Mouse (Mus musculus): Measurements from ENCODE around the gene Exoc2. TPM values are rescaled to one million over a fixed set of nuclear protein-coding genes. Genes with fewer than 3 reads are reported as not detected.

The Exoc2 gene
- polyA plus RNA-seq, 1 experiment from 2014 or later = 12.7 TPM

GRCm38 (mm10) chr13:31004458-31004857, 30.6 kb upstream of the Exoc2 start:
- ATAC-seq (ENCODE audit: low FRiP score, low TSS enrichment) (no peak), DNase-seq (ENCODE audit: low spot score) (no peak)
- no peaks in the 10 kb centered on the region for H3K36me3 ChIP-seq (ENCODE audit: control insufficient read depth, insufficient read depth, low read length)
- no peaks in the 10 kb centered on the region for H3K9me3 ChIP-seq (ENCODE audit: control insufficient read depth, low read length)
- no peak overlapping the region for H3K27ac ChIP-seq (replicated peaks)
- peak overlapping the region; percentile 48 for H3K4me2 ChIP-seq (replicated peaks; ENCODE audit: low read depth)
- no peaks in the 10 kb centered on the region for H3K4me1 ChIP-seq (replicated peaks; ENCODE audit: control insufficient read depth, insufficient read depth)
- WGBS = 24% methylated on average over 12 of the region's 12 CpGs
- no peaks in the 10 kb centered on the region for H3K27me3 ChIP-seq (ENCODE audit: control insufficient read depth, insufficient read depth, low read length)
- H3K4me3 ChIP-seq (ENCODE audit: low read depth, low read length) = peak overlapping the region; percentile 19; the same call in 1 of the 2 replicates
- H3K9ac ChIP-seq (ENCODE audit: low read length) = no peak overlapping the region
- TF ChIP-seq EP300 (optimal IDR thresholded peaks at IDR 0.05) = no peak
- TF ChIP-seq CTCF (IDR thresholded peaks at IDR 0.05; ENCODE audit: low read depth) = no peak

- H3K27me3 ChIP-seq (ENCODE audit: control insufficient read depth, insufficient read depth, low read length) = no peaks in the 10 kb centered on the region
- H3K4me2 ChIP-seq (replicated peaks; ENCODE audit: low read depth) = no peak overlapping the region
- no peak for DNase-seq (ENCODE audit: low spot score)
- H3K27ac ChIP-seq (replicated peaks) = no peak overlapping the region
- WGBS = 83% methylated on average over 6 of the region's 6 CpGs
- no peaks in the 10 kb centered on the region for H3K36me3 ChIP-seq (ENCODE audit: control insufficient read depth, insufficient read depth, low read length)
- no peak overlapping the region for H3K4me3 ChIP-seq (ENCODE audit: low read depth, low read length)
- ATAC-seq (ENCODE audit: low FRiP score, low TSS enrichment) = no peak
- no peak overlapping the region for H3K9ac ChIP-seq (ENCODE audit: low read length)
- H3K4me1 ChIP-seq (replicated peaks; ENCODE audit: control insufficient read depth, insufficient read depth) = no peaks in the 10 kb centered on the region
- TF ChIP-seq EP300 (optimal IDR thresholded peaks at IDR 0.05) (no peak), CTCF (IDR thresholded peaks at IDR 0.05; ENCODE audit: low read depth) (no peak)
- H3K9me3 ChIP-seq (ENCODE audit: control insufficient read depth, low read length) = no peaks in the 10 kb centered on the region
Observed at GRCm38 (mm10) chr13:30999799-31000198, 25.9 kb upstream of the Exoc2 start.

- Histone ChIP-seq H3K9me3 (ENCODE audit: control insufficient read depth, low read length) (no peaks in the 10 kb centered on the region), H3K4me2 (replicated peaks; ENCODE audit: low read depth) (no peak overlapping the region), H3K4me3 (ENCODE audit: low read depth, low read length) (no peak overlapping the region), H3K27me3 (ENCODE audit: control insufficient read depth, insufficient read depth, low read length) (no peaks in the 10 kb centered on the region), H3K9ac (ENCODE audit: low read length) (no peak overlapping the region), H3K4me1 (replicated peaks; ENCODE audit: control insufficient read depth, insufficient read depth) (no peaks in the 10 kb centered on the region), H3K27ac (replicated peaks) (no peak overlapping the region), H3K36me3 (ENCODE audit: control insufficient read depth, insufficient read depth, low read length) (no peaks in the 10 kb centered on the region)
- DNase-seq (ENCODE audit: low spot score) (no peak), ATAC-seq (ENCODE audit: low FRiP score, low TSS enrichment) (no peak)
- WGBS = 81% methylated on average over 8 of the region's 8 CpGs
- TF ChIP-seq CTCF (IDR thresholded peaks at IDR 0.05; ENCODE audit: low read depth) (no peak), EP300 (optimal IDR thresholded peaks at IDR 0.05) (no peak)
Observed at GRCm38 (mm10) chr13:30997526-30998253, 23.8 kb upstream of the Exoc2 start.

DNA sequence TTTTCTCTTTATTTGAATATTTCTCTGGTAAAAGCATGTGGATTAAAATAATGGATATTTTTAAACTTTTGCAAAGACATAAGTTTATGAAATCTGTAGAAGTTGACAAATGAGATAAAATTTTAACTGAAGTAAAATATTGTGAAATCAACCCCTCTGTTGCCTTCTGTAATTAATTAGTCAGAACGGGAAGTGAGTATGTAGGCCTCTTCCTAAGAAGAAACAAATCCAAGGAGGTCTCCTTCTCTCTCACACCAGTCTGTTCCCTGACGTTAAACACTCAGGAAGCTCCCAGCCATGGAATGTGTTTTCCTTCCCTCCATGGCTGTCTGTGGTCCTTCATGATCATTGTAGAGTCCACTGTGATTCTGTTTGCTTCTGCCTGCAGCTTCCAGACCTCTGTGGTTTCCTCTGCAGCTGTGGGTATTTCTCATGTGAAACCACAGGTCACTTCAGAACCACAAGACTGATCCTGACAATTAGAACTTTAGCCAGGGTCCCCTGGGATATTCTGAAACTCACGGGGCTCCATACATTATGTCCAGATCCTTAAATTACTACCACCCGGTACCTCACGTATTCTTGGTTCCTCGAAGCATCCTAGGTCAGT, 20.5 kb upstream of the Exoc2 start:
- H3K27me3 ChIP-seq (ENCODE audit: control insufficient read depth, insufficient read depth, low read length) = no peaks in the 10 kb centered on the region
- no peaks in the 10 kb centered on the region for H3K9me3 ChIP-seq (ENCODE audit: control insufficient read depth, low read length)
- H3K27ac ChIP-seq (replicated peaks) = no peak overlapping the region
- ATAC-seq (ENCODE audit: low FRiP score, low TSS enrichment) (no peak), DNase-seq (ENCODE audit: low spot score) (no peak)
- 69% methylated on average over 6 of the region's 6 CpGs for WGBS
- no peaks in the 10 kb centered on the region for H3K36me3 ChIP-seq (ENCODE audit: control insufficient read depth, insufficient read depth, low read length)
- TF ChIP-seq CTCF (IDR thresholded peaks at IDR 0.05; ENCODE audit: low read depth) = no peak
- no peak for TF ChIP-seq EP300 (optimal IDR thresholded peaks at IDR 0.05)
- H3K9ac ChIP-seq (ENCODE audit: low read length) = no peak overlapping the region
- H3K4me2 ChIP-seq (replicated peaks; ENCODE audit: low read depth) = no peak overlapping the region
- H3K4me3 ChIP-seq (ENCODE audit: low read depth, low read length) = no peak overlapping the region
- no peaks in the 10 kb centered on the region for H3K4me1 ChIP-seq (replicated peaks; ENCODE audit: control insufficient read depth, insufficient read depth)

GRCm38 (mm10) chr13:30993819-30994218, 19.9 kb upstream of the Exoc2 start:
- no peaks in the 10 kb centered on the region for H3K4me1 ChIP-seq (replicated peaks; ENCODE audit: control insufficient read depth, insufficient read depth)
- H3K36me3 ChIP-seq (ENCODE audit: control insufficient read depth, insufficient read depth, low read length) = no peaks in the 10 kb centered on the region
- no peaks in the 10 kb centered on the region for H3K9me3 ChIP-seq (ENCODE audit: control insufficient read depth, low read length)
- no peak overlapping the region for H3K4me3 ChIP-seq (ENCODE audit: low read depth, low read length)
- H3K9ac ChIP-seq (ENCODE audit: low read length) = no peak overlapping the region
- TF ChIP-seq EP300 (optimal IDR thresholded peaks at IDR 0.05) (no peak), CTCF (IDR thresholded peaks at IDR 0.05; ENCODE audit: low read depth) (peak; percentile 85)
- no peak overlapping the region for H3K27ac ChIP-seq (replicated peaks)
- DNase-seq (ENCODE audit: low spot score) (peak; percentile 54), ATAC-seq (ENCODE audit: low FRiP score, low TSS enrichment) (no peak)
- no peaks in the 10 kb centered on the region for H3K27me3 ChIP-seq (ENCODE audit: control insufficient read depth, insufficient read depth, low read length)
- 33% methylated on average over 3 of the region's 3 CpGs for WGBS
- H3K4me2 ChIP-seq (replicated peaks; ENCODE audit: low read depth) = no peak overlapping the region

- no peaks in the 10 kb centered on the region for H3K9me3 ChIP-seq (ENCODE audit: control insufficient read depth, low read length)
- no peaks in the 10 kb centered on the region for H3K27me3 ChIP-seq (ENCODE audit: control insufficient read depth, insufficient read depth, low read length)
- no peak overlapping the region for H3K4me3 ChIP-seq (ENCODE audit: low read depth, low read length)
- WGBS = 17% methylated on average over 9 of the region's 9 CpGs
- no peak overlapping the region for H3K27ac ChIP-seq (replicated peaks)
- DNase-seq (ENCODE audit: low spot score) (no peak), ATAC-seq (ENCODE audit: low FRiP score, low TSS enrichment) (peak; percentile 66; the same call in 1 of the 2 replicates)
- no peaks in the 10 kb centered on the region for H3K4me1 ChIP-seq (replicated peaks; ENCODE audit: control insufficient read depth, insufficient read depth)
- no peaks in the 10 kb centered on the region for H3K36me3 ChIP-seq (ENCODE audit: control insufficient read depth, insufficient read depth, low read length)
- no peak overlapping the region for H3K4me2 ChIP-seq (replicated peaks; ENCODE audit: low read depth)
- H3K9ac ChIP-seq (ENCODE audit: low read length) = no peak overlapping the region
- TF ChIP-seq EP300 (optimal IDR thresholded peaks at IDR 0.05) = no peak
Observed at GRCm38 (mm10) chr13:30990233-30990632, 16.3 kb upstream of the Exoc2 start.
